Mouse (Mus musculus): ENCODE data around the gene Scgb1b27.
"Not testable (repeated sequence)": the region's sequence is repeated elsewhere in the genome, so short reads cannot be mapped to it uniquely, and the experiment has no call there.

Gene Scgb1b27

DNA sequence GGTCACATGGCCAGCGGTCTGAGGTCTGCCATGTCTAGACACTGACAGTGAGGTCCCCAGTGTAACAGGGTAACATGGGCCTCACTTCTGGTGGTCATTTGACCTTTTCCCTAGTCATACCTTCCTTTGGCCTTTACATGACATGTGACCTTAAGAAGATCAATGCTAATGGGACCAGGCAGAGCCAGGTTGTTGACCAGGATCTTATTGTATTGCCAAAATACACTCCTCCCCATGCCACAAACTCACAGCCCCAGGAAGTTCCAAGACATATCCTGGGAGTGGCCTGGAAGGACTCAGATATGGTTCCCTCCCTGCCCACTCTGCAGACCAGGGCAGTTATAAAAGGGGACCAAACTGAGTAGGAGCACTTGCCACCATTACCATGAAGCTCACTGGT is at the start of gene Scgb1b27:
TSS of gene Scgb1b27 (plus strand) at position 301 of the 400 bp plus-strand sequence.
- DNase-seq (ENCODE audit: low spot score): not testable (repeated sequence)

DNA sequence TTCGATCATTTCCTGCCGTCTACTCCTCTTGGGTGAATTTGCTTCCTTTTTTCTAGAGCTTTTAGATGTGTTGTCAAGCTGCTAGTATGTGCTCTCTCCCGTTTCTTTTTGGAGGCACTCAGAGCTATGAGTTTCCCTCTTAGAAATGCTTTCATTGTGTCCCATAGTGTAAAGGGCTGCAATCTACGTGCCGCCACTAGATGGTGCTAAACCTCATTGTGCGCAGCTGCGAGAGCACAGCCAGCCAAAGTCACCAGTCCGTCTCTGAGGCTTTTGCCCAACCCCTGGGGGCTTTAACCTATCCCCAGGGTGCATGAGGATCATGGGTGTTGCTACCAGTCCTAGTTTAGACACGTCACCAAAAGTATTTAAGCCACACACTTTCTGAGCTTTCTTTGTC is 39.0 kb upstream of the Scgb1b27 start:
- peak; percentile 8 for DNase-seq (ENCODE audit: low spot score)

DNA sequence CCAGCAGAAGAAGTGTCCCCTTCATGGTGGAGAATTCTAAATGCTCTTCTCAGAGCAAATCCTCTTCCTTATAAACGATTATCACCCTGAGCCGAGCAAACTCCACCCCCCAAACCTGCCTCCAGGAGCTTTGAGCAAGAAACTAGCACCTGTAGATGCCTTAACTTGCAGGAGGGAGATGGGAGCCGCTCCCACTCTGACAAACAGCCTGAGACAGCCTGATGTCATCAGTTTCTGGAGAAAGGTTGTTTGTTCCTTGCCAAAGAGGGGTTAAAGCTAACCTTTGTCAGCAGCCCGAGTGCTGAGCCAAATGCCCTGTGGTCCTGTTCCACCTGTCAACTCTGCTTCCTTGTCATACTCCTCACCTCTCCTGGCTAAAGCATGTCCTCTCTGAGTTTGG is 7.4 kb upstream of the Scgb1b27 start, which contains the start of gene Scgb2b27:
TSS of gene Scgb2b27 (minus strand) at position 101 of the 400 bp plus-strand sequence.
- no peak for DNase-seq (ENCODE audit: low spot score)

DNA sequence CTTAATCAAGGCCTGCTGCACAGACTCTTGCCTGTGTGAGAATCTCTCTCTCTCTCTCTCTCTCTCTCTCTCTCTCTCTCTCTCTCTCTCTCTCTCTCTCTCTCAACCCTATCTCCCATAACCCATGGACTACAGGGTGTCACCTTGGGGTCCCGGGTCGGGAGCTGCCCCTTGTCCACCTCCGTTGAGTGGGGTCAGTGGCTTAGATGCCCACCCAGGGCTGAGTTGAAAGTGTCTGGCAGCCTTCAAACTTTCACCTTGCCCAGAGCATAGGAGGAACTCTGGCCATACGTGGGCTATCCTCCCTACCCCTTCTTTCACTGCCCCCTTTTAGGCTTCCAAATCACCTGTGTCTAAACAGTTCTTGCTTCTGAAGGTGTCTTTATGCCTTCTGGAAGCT is 4.4 kb downstream of the Scgb1b27 start:
- DNase-seq (ENCODE audit: low spot score): no peak

DNA sequence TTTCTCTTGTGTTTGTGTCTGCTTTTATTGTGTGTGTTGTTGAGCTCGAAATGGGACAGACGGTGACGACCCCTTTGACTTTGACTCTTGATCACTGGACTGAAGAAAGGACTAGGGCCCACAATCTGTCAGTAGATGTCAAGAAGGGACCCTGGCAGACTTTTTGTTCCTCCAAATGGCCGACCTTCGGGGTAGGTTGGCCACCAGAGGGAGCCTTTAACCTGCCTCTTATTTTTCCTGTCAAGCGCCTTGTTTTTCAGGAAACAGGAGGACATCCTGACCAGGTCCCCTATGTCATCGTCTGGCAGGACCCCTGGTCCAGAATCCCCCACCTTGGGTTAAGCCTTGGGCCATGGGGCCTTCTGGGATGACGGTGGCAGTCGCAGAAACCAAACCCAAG is 5.9 kb downstream of the Scgb1b27 start:
- DNase-seq (ENCODE audit: low spot score): not testable (repeated sequence)

DNA sequence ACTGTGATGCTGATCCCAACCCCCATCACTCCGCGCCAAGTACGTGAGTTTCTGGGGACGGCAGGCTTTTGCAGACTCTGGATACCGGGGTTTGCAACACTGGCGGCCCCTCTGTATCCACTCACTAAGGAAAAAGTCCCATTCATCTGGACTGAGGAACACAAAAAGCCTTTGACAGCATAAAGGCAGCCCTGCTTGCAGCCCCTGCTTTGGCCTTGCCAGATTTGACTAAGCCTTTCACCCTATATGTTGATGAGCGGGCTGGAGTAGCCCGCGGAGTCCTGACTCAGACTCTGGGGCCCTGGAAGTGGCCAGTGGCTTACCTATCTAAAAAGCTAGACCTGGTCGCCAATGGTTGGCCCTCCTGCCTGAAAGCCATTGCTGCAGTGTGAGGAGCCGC is 8.7 kb downstream of the Scgb1b27 start:
- DNase-seq (ENCODE audit: low spot score): no peak

DNA sequence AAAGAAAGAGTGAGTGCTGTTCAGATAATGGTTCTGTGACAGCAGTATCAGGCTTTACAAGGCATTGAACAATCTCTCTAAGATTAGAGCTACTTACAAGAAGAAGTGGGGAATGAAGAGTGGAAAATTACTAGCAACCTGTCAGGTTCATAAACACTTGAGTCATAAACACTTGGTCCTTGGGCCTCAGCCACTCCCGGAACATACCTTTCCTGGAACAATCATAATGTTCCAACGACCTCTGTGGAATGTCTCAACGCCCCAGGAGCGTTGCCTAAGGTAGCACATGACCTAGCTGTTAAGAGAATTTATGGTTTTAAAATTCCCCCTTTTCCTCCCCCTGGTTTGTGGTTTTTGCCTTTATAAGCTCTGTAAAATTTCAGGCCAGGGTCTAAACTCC is 13.3 kb downstream of the Scgb1b27 start:
- DNase-seq (ENCODE audit: low spot score): not testable (repeated sequence)

DNA sequence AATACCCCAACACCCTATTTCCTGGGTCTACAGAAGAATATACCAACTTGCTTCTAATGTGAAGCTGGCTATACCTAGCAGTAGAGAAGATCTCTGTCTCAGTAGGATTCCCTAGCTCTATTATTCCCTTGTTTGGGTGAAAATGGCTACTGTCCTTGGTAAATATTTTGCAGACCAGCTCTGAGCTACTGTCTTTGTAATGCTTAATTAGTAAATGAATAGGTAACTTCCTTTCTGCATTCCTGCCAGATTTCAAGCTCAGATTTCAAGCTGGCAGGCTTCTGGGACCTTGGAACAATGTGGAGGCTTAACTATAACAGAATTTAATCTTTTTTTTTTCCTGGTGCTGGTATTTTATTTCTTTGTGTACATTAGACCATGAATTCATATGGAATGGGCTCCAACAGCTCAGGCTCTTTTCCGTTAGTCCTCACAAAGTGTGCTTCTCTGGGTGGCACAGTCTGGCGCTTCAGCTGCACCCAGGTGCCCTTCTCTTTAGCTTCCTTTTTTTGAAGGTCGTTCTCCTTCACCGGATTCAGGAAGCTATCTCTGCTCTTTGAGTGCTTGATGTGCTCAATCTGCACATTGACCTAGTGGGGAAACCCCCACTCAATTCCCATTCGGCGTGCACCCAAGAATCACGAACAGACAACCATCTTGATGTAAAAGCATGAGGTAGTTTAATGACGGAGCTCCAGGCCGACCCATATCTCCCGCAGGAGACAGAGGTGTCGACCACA is 15.0 kb downstream of the Scgb1b27 start:
- not testable (repeated sequence) for DNase-seq (ENCODE audit: low spot score)

DNA sequence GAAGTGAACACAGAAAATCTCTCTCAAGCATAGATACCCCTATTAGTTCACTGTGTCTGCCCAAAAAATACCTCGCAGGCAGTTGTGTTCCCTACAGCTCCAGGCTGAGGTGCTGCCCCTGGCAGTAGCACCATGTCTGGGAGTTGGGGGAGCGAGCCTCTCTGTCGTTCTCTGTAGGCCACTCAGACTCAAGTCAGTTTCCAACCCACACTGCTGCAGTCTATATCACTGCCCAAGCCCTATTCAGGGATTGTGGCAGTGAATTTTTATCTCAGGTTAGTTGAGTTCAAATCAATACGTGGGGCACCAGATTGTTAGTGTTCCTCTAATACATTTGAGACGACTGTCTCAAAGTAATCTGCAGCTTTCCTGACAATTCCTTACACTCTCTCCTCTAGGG is 46.8 kb downstream of the Scgb1b27 start:
- DNase-seq (ENCODE audit: low spot score): not testable (repeated sequence)
